Mouse (Mus musculus): ENCODE measurements around the gene Arhgap17. TPM values are rescaled to one million over a fixed set of nuclear protein-coding genes. Genes with fewer than 3 reads are reported as not detected.

Arhgap17 gene
- total and polyA plus RNA-seq, 3 experiments: 2.6 to 124 (median 33.7) TPM

DNA sequence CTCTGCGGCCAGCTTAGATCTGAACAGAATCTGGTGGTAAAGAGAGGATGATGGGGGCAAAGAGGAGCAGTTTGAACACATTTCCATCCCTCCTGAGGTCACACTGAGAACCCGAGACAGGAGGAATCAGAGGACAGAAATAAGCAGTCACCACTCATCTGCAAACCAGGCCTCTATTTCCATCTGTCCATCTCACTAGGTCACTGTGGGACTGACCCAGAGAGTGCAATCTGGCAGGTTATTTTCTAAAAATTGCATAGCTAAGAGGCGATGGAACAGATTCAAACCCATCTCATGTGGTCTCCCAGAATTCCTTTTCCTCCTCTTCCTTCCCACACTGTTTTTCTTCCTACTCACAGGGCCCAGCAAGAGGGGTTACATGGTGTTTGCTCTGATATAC is 81.8 kb downstream of the Arhgap17 start:
- peaks cover 0 to 1% of the 10 kb centered on the region in 2 experiments; a peak in 1 of 4 replicates for H3K36me3 ChIP-seq (ENCODE audit: control insufficient read depth in 1 of 2, insufficient read depth in 2 of 2, low read length in 2 of 2)
- no peaks in the 10 kb centered on the region for H3K9me3 ChIP-seq (replicated peaks; ENCODE audit: insufficient read depth, low read length)
- no peak for DNase-seq (ENCODE audit: low read depth, low spot score)
- no peak overlapping the region for H3K27ac ChIP-seq (ENCODE audit: control insufficient read depth, low read depth, low read length)
- H3K9ac ChIP-seq (ENCODE audit: control insufficient read depth, low read depth, low read length, poor library complexity, severe bottlenecking): no peak overlapping the region
- no peaks in the 10 kb centered on the region; a peak in 1 of 4 replicates for H3K4me1 ChIP-seq (ENCODE audit: control insufficient read depth in 1 of 2, insufficient read depth in 2 of 2, low read length in 2 of 2)
- TF ChIP-seq POLR2AphosphoS5 (IDR thresholded peaks at IDR 0.05; ENCODE audit: borderline replicate concordance, low read depth, low read length): no peak
- no peak for TF ChIP-seq RCOR1 (IDR thresholded peaks at IDR 0.05; ENCODE audit: low read depth, low read length)
- TF ChIP-seq MXI1 (IDR thresholded peaks at IDR 0.05; ENCODE audit: low read depth, low read length): no peak
- no peak for TF ChIP-seq NELFE (IDR thresholded peaks at IDR 0.05; ENCODE audit: low read depth, low read length)
- no peak for TF ChIP-seq ELF1 (IDR thresholded peaks at IDR 0.05; ENCODE audit: low read depth, low read length)
- TF ChIP-seq CHD2 (IDR thresholded peaks at IDR 0.05; ENCODE audit: low read length): no peak
- TF ChIP-seq SMC3 (IDR thresholded peaks at IDR 0.05; ENCODE audit: low read depth, low read length): no peak
- no peak for TF ChIP-seq USF1 (IDR thresholded peaks at IDR 0.05; ENCODE audit: low read depth, low read length)
- TF ChIP-seq MAZ (IDR thresholded peaks at IDR 0.05; ENCODE audit: low read depth, low read length): no peak
- no peak for TF ChIP-seq MEF2A (IDR thresholded peaks at IDR 0.05; ENCODE audit: extremely low read depth, insufficient replicate concordance, low read depth, low read length, poor library complexity, severe bottlenecking)
- no peak for TF ChIP-seq USF2 (IDR thresholded peaks at IDR 0.05; ENCODE audit: borderline replicate concordance in 1 of 2, insufficient read depth in 1 of 2, low read depth in 1 of 2, low read length in 2 of 2)
- TF ChIP-seq E2F4 (IDR thresholded peaks at IDR 0.05; ENCODE audit: borderline replicate concordance, low read depth, low read length): no peak
- TF ChIP-seq RAD21 (IDR thresholded peaks at IDR 0.05; ENCODE audit: low read depth, low read length): no peak
- H3K27me3 ChIP-seq (ENCODE audit: control insufficient read depth in 1 of 2, insufficient read depth in 2 of 2, low read length in 2 of 2): no peaks in the 10 kb centered on the region
- no peaks in the 10 kb centered on the region for H3K79me2 ChIP-seq (ENCODE audit: control insufficient read depth, insufficient read depth, low read length, poor library complexity)
- H3K4me3 ChIP-seq (ENCODE audit: control insufficient read depth in 1 of 2, insufficient read depth in 1 of 2, low read depth in 2 of 2, low read length in 2 of 2): no peak overlapping the region

DNA sequence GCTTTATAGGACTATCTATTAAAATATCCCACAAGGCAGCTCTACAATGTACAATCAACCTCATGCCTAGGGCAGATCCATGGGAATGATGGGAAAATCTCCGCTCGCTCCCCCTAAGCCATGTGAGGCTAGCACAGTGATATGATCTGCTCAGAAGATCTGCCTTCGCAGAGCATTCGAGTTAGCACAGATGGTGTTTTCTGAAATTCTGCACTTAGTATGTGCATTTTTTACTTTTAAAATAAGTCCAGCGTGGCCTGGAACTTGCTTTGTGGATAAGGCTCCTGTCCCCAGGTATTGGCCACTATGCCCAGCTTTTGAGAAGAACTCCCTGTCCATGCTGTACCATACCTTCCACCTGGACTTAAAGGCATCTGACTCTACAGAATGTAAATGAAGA is 83.8 kb downstream of the Arhgap17 start:
- no peaks in the 10 kb centered on the region for H3K27me3 ChIP-seq (ENCODE audit: control insufficient read depth in 1 of 2, insufficient read depth in 2 of 2, low read length in 2 of 2)
- no peaks in the 10 kb centered on the region for H3K79me2 ChIP-seq (ENCODE audit: control insufficient read depth, insufficient read depth, low read length, poor library complexity)
- no peak for DNase-seq (ENCODE audit: low read depth, low spot score)
- no peaks in the 10 kb centered on the region; a peak in 1 of 4 replicates for H3K36me3 ChIP-seq (ENCODE audit: control insufficient read depth in 1 of 2, insufficient read depth in 2 of 2, low read length in 2 of 2)
- no peak overlapping the region for H3K9ac ChIP-seq (ENCODE audit: control insufficient read depth, low read depth, low read length, poor library complexity, severe bottlenecking)
- no peak overlapping the region for H3K27ac ChIP-seq (ENCODE audit: control insufficient read depth, low read depth, low read length)
- no peaks in the 10 kb centered on the region; a peak in 1 of 4 replicates for H3K4me1 ChIP-seq (ENCODE audit: control insufficient read depth in 1 of 2, insufficient read depth in 2 of 2, low read length in 2 of 2)
- no peaks in the 10 kb centered on the region for H3K9me3 ChIP-seq (replicated peaks; ENCODE audit: insufficient read depth, low read length)
- no peak overlapping the region for H3K4me3 ChIP-seq (ENCODE audit: control insufficient read depth in 1 of 2, insufficient read depth in 1 of 2, low read depth in 2 of 2, low read length in 2 of 2)
- no peak for TF ChIP-seq TAL1 (IDR thresholded peaks at IDR 0.05; ENCODE audit: low read length)
- no peak for TF ChIP-seq USF1 (IDR thresholded peaks at IDR 0.05; ENCODE audit: low read depth, low read length)
- no peak for TF ChIP-seq POLR2A (IDR thresholded peaks at IDR 0.05; ENCODE audit: control insufficient read depth in 1 of 2, insufficient read depth in 1 of 2, low read depth in 1 of 2, low read length in 2 of 2, poor library complexity in 1 of 2)
- no peak for TF ChIP-seq UBTF (IDR thresholded peaks at IDR 0.05; ENCODE audit: borderline replicate concordance, insufficient read depth, low read depth, low read length)
- TF ChIP-seq ZMIZ1 (IDR thresholded peaks at IDR 0.05; ENCODE audit: low read depth, low read length): no peak
